Mouse (Mus musculus): ENCODE measurements around the gene Osbpl3. TPM values are rescaled to one million over a fixed set of nuclear protein-coding genes. Genes with fewer than 3 reads are reported as not detected.
"Not testable (repeated sequence)": the region's sequence is repeated elsewhere in the genome, so short reads cannot be mapped to it uniquely, and the experiment has no call there.

The Osbpl3 gene
- polyA plus RNA-seq, 1 experiment from 2014 or later, result 9.1 TPM

DNA sequence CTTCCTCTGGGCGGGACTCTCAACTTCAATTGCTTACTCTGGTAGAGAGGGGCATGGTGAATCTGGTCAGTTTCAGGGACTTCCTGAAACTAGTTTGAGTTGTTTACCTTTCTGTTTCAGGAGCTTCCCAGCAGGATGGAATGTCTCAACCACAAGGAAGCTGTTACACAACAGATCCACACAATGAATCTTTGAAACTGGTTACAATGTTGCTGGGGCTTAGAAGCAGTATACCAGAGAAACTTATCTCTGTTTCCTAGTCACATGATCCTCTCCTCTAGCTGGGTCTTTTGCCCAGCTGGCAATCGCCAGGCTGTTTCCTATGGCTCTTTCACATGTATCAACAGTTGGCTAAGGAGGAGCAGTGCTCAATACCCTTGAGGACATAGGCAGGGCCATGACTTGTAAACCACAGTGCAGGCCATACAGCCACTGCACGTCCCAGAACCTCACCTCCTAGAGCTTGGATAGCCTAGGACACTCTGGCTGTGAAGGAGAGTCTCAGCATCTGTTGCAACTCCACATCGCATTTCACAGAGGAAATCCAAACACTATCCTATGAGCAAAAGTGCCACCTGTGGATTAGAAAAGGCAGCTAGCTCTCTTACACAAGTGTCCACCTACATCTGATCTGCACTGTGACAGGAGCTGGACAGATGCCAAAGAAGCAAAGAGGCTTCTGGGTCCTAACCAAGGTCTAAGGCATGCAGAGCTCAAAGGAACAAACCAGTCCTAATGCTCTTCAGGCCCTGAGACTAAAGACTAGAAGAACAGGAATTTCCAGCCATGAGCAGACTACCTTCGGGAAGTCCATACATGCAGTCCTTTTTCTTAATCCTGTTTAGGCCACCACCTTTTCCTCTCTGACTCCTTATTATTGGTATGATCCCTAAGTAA, 14.8 kb downstream of the Osbpl3 start:
- H3K4me1 ChIP-seq (ENCODE audit: control insufficient read depth, insufficient read depth, low read length), result no peaks in the 10 kb centered on the region
- no peak overlapping the region for H3K27ac ChIP-seq (replicated peaks; ENCODE audit: low read depth, low read length)
- ATAC-seq (ENCODE audit: insufficient number of reproducible peaks, low FRiP score, low TSS enrichment, low read depth) (no peak), DNase-seq (ENCODE audit: low spot score) (no peak)
- no peak overlapping the region for H3K4me2 ChIP-seq (ENCODE audit: low read depth, severe bottlenecking)
- no peak overlapping the region for H3K4me3 ChIP-seq (ENCODE audit: low read depth, low read length)
- H3K27me3 ChIP-seq (ENCODE audit: control insufficient read depth, insufficient read depth, low read length), result no peaks in the 10 kb centered on the region
- WGBS, result 91% methylated on average over 5 of the region's 5 CpGs
- no peaks in the 10 kb centered on the region for H3K36me3 ChIP-seq (ENCODE audit: control insufficient read depth, insufficient read depth, low read length)
- no peaks in the 10 kb centered on the region for H3K9me3 ChIP-seq (ENCODE audit: control insufficient read depth, low read length)
- no peak overlapping the region for H3K9ac ChIP-seq (ENCODE audit: low read length)

GRCm38 (mm10) chr6:50440197-50440596, 15.8 kb downstream of the Osbpl3 start:
- Histone ChIP-seq H3K9ac (ENCODE audit: low read length) (no peak overlapping the region), H3K27ac (replicated peaks; ENCODE audit: low read depth, low read length) (no peak overlapping the region), H3K9me3 (ENCODE audit: control insufficient read depth, low read length) (no peaks in the 10 kb centered on the region), H3K4me1 (ENCODE audit: control insufficient read depth, insufficient read depth, low read length) (no peaks in the 10 kb centered on the region), H3K4me2 (ENCODE audit: low read depth, severe bottlenecking) (no peak overlapping the region), H3K4me3 (ENCODE audit: low read depth, low read length) (no peak overlapping the region), H3K36me3 (ENCODE audit: control insufficient read depth, insufficient read depth, low read length) (no peaks in the 10 kb centered on the region), H3K27me3 (ENCODE audit: control insufficient read depth, insufficient read depth, low read length) (no peaks in the 10 kb centered on the region)
- ATAC-seq (ENCODE audit: insufficient number of reproducible peaks, low FRiP score, low TSS enrichment, low read depth), result no peak
- 94% methylated on average over 7 of the region's 7 CpGs for WGBS
- no peak for DNase-seq (ENCODE audit: low spot score)

GRCm38 (mm10) chr6:50438900-50439299, 17.1 kb downstream of the Osbpl3 start:
- not testable (repeated sequence) for ATAC-seq (ENCODE audit: insufficient number of reproducible peaks, low FRiP score, low TSS enrichment, low read depth); DNase-seq (ENCODE audit: low spot score); H3K4me2 ChIP-seq (ENCODE audit: low read depth, severe bottlenecking); H3K9me3 ChIP-seq (ENCODE audit: control insufficient read depth, low read length); H3K4me3 ChIP-seq (ENCODE audit: low read depth, low read length); H3K4me1 ChIP-seq (ENCODE audit: control insufficient read depth, insufficient read depth, low read length); H3K9ac ChIP-seq (ENCODE audit: low read length); H3K27me3 ChIP-seq (ENCODE audit: control insufficient read depth, insufficient read depth, low read length); H3K36me3 ChIP-seq (ENCODE audit: control insufficient read depth, insufficient read depth, low read length); H3K27ac ChIP-seq (replicated peaks; ENCODE audit: low read depth, low read length)
- WGBS, result 88% methylated on average over 4 of the region's 4 CpGs

GRCm38 (mm10) chr6:50437815-50438214, 18.2 kb downstream of the Osbpl3 start:
- Histone ChIP-seq H3K36me3 (ENCODE audit: control insufficient read depth, insufficient read depth, low read length) (no peaks in the 10 kb centered on the region), H3K4me2 (ENCODE audit: low read depth, severe bottlenecking) (no peak overlapping the region), H3K9ac (ENCODE audit: low read length) (no peak overlapping the region), H3K27me3 (ENCODE audit: control insufficient read depth, insufficient read depth, low read length) (no peaks in the 10 kb centered on the region), H3K4me1 (ENCODE audit: control insufficient read depth, insufficient read depth, low read length) (no peaks in the 10 kb centered on the region), H3K4me3 (ENCODE audit: low read depth, low read length) (no peak overlapping the region), H3K9me3 (ENCODE audit: control insufficient read depth, low read length) (no peaks in the 10 kb centered on the region), H3K27ac (replicated peaks; ENCODE audit: low read depth, low read length) (no peak overlapping the region)
- ATAC-seq (ENCODE audit: insufficient number of reproducible peaks, low FRiP score, low TSS enrichment, low read depth) (no peak), DNase-seq (ENCODE audit: low spot score) (no peak)
- WGBS, result 92% methylated on average over 2 of the region's 2 CpGs

DNA sequence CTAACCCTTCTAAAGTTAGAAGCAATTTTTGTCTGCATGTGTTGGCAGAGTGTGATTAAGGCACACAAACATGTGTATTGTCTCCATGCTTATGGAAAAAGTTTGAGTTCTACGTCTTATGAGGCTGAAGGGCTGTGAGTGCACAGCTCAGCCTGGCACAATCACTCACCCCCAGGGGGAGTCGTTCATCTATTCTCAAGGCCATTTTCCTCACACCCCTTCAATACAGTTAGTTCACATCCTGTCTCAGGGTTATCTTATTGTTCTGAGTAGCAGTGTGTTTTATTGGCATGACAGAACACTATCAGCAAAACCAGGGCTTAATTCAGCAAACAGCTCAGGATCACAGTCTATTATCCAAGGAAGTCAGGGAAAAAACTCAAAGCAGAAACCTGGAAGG, 19.3 kb downstream of the Osbpl3 start:
- H3K4me3 ChIP-seq (ENCODE audit: low read depth, low read length), result no peak overlapping the region
- H3K27ac ChIP-seq (replicated peaks; ENCODE audit: low read depth, low read length), result no peak overlapping the region
- no peak overlapping the region for H3K9ac ChIP-seq (ENCODE audit: low read length)
- no peak overlapping the region for H3K4me2 ChIP-seq (ENCODE audit: low read depth, severe bottlenecking)
- ATAC-seq (ENCODE audit: insufficient number of reproducible peaks, low FRiP score, low TSS enrichment, low read depth) (no peak), DNase-seq (ENCODE audit: low spot score) (no peak)
- H3K27me3 ChIP-seq (ENCODE audit: control insufficient read depth, insufficient read depth, low read length), result no peaks in the 10 kb centered on the region
- H3K4me1 ChIP-seq (ENCODE audit: control insufficient read depth, insufficient read depth, low read length), result no peaks in the 10 kb centered on the region
- no peaks in the 10 kb centered on the region for H3K36me3 ChIP-seq (ENCODE audit: control insufficient read depth, insufficient read depth, low read length)
- no peaks in the 10 kb centered on the region for H3K9me3 ChIP-seq (ENCODE audit: control insufficient read depth, low read length)
- WGBS, result 78% methylated on average over 2 of the region's 2 CpGs

DNA sequence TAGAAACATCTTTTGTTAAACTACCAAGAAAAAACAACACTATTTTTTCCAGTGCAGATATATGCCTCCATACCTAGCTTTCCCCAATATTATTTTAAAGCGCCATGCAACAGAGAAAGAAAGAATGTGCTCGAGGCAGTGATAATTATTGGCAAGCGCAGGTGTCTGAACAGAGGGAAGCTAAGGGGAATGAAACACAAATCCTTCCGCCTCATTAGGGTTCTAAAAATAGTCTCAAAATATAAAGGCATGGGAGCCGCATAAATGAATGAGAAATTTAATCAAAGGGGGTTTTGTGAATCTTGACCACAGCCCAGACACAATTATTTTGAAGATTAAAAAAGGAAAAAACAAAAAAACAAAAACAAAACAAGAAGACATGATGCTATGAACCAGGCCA, 23.5 kb downstream of the Osbpl3 start:
- Histone ChIP-seq H3K4me3 (ENCODE audit: low read depth, low read length) (no peak overlapping the region), H3K27ac (replicated peaks; ENCODE audit: low read depth, low read length) (no peak overlapping the region), H3K27me3 (ENCODE audit: control insufficient read depth, insufficient read depth, low read length) (no peaks in the 10 kb centered on the region), H3K4me2 (ENCODE audit: low read depth, severe bottlenecking) (no peak overlapping the region), H3K4me1 (ENCODE audit: control insufficient read depth, insufficient read depth, low read length) (no peaks in the 10 kb centered on the region), H3K9ac (ENCODE audit: low read length) (no peak overlapping the region), H3K9me3 (ENCODE audit: control insufficient read depth, low read length) (no peaks in the 10 kb centered on the region), H3K36me3 (ENCODE audit: control insufficient read depth, insufficient read depth, low read length) (no peaks in the 10 kb centered on the region)
- WGBS, result 75% methylated on average over 5 of the region's 5 CpGs
- DNase-seq (ENCODE audit: low spot score) (no peak), ATAC-seq (ENCODE audit: insufficient number of reproducible peaks, low FRiP score, low TSS enrichment, low read depth) (no peak)

DNA sequence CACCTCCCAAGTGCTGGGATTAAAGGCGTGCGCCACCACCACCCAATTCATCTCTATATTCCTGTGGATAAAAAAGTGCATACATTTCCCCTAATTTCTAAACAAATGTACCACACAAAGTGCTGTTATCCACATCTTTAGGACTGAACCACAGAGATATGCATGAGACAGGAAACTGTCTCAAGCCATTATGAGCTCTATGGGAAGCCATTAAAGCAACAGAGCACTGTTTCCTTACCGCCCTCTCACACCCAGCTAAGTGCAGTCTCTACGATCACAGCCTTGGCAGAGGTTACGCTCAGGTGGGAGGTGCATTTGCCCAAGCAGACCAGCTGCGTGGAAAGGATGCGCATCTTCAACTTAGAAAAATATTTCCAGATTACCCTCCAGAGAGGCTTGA, 26.7 kb downstream of the Osbpl3 start:
- DNase-seq (ENCODE audit: low spot score) (no peak), ATAC-seq (ENCODE audit: insufficient number of reproducible peaks, low FRiP score, low TSS enrichment, low read depth) (no peak)
- WGBS, result 89% methylated on average over 7 of the region's 7 CpGs
- Histone ChIP-seq H3K27ac (replicated peaks; ENCODE audit: low read depth, low read length) (no peak overlapping the region), H3K27me3 (ENCODE audit: control insufficient read depth, insufficient read depth, low read length) (no peaks in the 10 kb centered on the region), H3K9ac (ENCODE audit: low read length) (no peak overlapping the region), H3K9me3 (ENCODE audit: control insufficient read depth, low read length) (no peaks in the 10 kb centered on the region), H3K4me1 (ENCODE audit: control insufficient read depth, insufficient read depth, low read length) (no peaks in the 10 kb centered on the region), H3K4me3 (ENCODE audit: low read depth, low read length) (no peak overlapping the region), H3K4me2 (ENCODE audit: low read depth, severe bottlenecking) (no peak overlapping the region), H3K36me3 (ENCODE audit: control insufficient read depth, insufficient read depth, low read length) (no peaks in the 10 kb centered on the region)

- Histone ChIP-seq H3K36me3 (ENCODE audit: control insufficient read depth, insufficient read depth, low read length) (no peaks in the 10 kb centered on the region), H3K9ac (ENCODE audit: low read length) (no peak overlapping the region), H3K4me3 (ENCODE audit: low read depth, low read length) (no peak overlapping the region), H3K4me1 (ENCODE audit: control insufficient read depth, insufficient read depth, low read length) (no peaks in the 10 kb centered on the region), H3K27me3 (ENCODE audit: control insufficient read depth, insufficient read depth, low read length) (no peaks in the 10 kb centered on the region), H3K27ac (replicated peaks; ENCODE audit: low read depth, low read length) (no peak overlapping the region), H3K4me2 (ENCODE audit: low read depth, severe bottlenecking) (no peak overlapping the region), H3K9me3 (ENCODE audit: control insufficient read depth, low read length) (no peaks in the 10 kb centered on the region)
- ATAC-seq (ENCODE audit: insufficient number of reproducible peaks, low FRiP score, low TSS enrichment, low read depth) (no peak), DNase-seq (ENCODE audit: low spot score) (no peak)
- WGBS, result 83% methylated on average over 11 of the region's 11 CpGs
Observed at GRCm38 (mm10) chr6:50427051-50427732, 28.8 kb downstream of the Osbpl3 start.

All from limb, embryonic 11.5 days (tissue).